Mouse (Mus musculus): Measurements from ENCODE around the gene Aanat. TPM values are rescaled to one million over a fixed set of nuclear protein-coding genes. Genes with fewer than 3 reads are reported as not detected.

Aanat gene
- polyA plus RNA-seq, 1 experiment from 2014 or later = not detected

GRCm38 (mm10) chr11:116580711-116581375 lies 5.4 kb upstream of the Aanat start:
- Histone ChIP-seq H3K4me1 (ENCODE audit: control insufficient read depth, insufficient read depth, low read length) (peaks cover 8% of the 10 kb centered on the region; the same call in 1 of the 2 replicates), H3K27me3 (ENCODE audit: control insufficient read depth, insufficient read depth, low read length) (no peaks in the 10 kb centered on the region), H3K9me3 (ENCODE audit: control insufficient read depth, low read depth, low read length) (no peaks in the 10 kb centered on the region), H3K4me2 (replicated peaks; ENCODE audit: low read depth, low read length) (peak overlapping the region; percentile 90), H3K4me3 (ENCODE audit: low read depth, low read length) (peak overlapping the region; percentile 95), H3K27ac (ENCODE audit: low read length) (peak overlapping the region; percentile 63), H3K36me3 (ENCODE audit: control insufficient read depth, insufficient read depth, low read length) (no peaks in the 10 kb centered on the region), H3K9ac (replicated peaks; ENCODE audit: low read depth, low read length) (peak overlapping the region; percentile 87)
- peak; percentile 78 for ATAC-seq (ENCODE audit: insufficient number of reproducible peaks, insufficient read depth, low FRiP score, low read depth)
- under 1% methylated on average over 79 of the region's 91 CpGs for WGBS

GRCm38 (mm10) chr11:116581376-116581814 lies 4.8 kb upstream of the Aanat start, which contains the start of gene Ube2o:
Gene Ube2o, minus strand, starts transcription at chr11:116581447.
- peak; percentile 87 for ATAC-seq (ENCODE audit: insufficient number of reproducible peaks, insufficient read depth, low FRiP score, low read depth)
- Histone ChIP-seq H3K9ac (replicated peaks; ENCODE audit: low read depth, low read length) (peak within 1 kb of the TSS; percentile 87), H3K4me1 (ENCODE audit: control insufficient read depth, insufficient read depth, low read length) (peaks cover 8% of the 10 kb centered on the region; the same call in 1 of the 2 replicates), H3K27me3 (ENCODE audit: control insufficient read depth, insufficient read depth, low read length) (no peaks in the 10 kb centered on the region), H3K27ac (ENCODE audit: low read length) (peak within 1 kb of the TSS; percentile 63), H3K4me2 (replicated peaks; ENCODE audit: low read depth, low read length) (peak within 1 kb of the TSS; percentile 90), H3K36me3 (ENCODE audit: control insufficient read depth, insufficient read depth, low read length) (no peaks in the 10 kb centered on the region), H3K9me3 (ENCODE audit: control insufficient read depth, low read depth, low read length) (no peaks in the 10 kb centered on the region), H3K4me3 (ENCODE audit: low read depth, low read length) (peak within 1 kb of the TSS; percentile 95)
- WGBS = 1% methylated on average over 40 of the region's 51 CpGs

GRCm38 (mm10) chr11:116585682-116586081 lies 550 bp upstream of the Aanat start:
- Histone ChIP-seq H3K36me3 (ENCODE audit: control insufficient read depth, insufficient read depth, low read length) (no peaks in the 10 kb centered on the region), H3K4me2 (replicated peaks; ENCODE audit: low read depth, low read length) (no peak overlapping the region), H3K27me3 (ENCODE audit: control insufficient read depth, insufficient read depth, low read length) (no peaks in the 10 kb centered on the region), H3K9me3 (ENCODE audit: control insufficient read depth, low read depth, low read length) (no peaks in the 10 kb centered on the region), H3K4me3 (ENCODE audit: low read depth, low read length) (no peak overlapping the region), H3K27ac (ENCODE audit: low read length) (no peak overlapping the region), H3K4me1 (ENCODE audit: control insufficient read depth, insufficient read depth, low read length) (peaks cover 4% of the 10 kb centered on the region; the same call in 1 of the 2 replicates), H3K9ac (replicated peaks; ENCODE audit: low read depth, low read length) (no peak overlapping the region)
- 55% methylated on average over 6 of the region's 6 CpGs for WGBS
- ATAC-seq (ENCODE audit: insufficient number of reproducible peaks, insufficient read depth, low FRiP score, low read depth) = no peak

GRCm38 (mm10) chr11:116586801-116587631 lies 784 bp downstream of the Aanat start:
- Histone ChIP-seq H3K36me3 (ENCODE audit: control insufficient read depth, insufficient read depth, low read length) (no peaks in the 10 kb centered on the region), H3K9me3 (ENCODE audit: control insufficient read depth, low read depth, low read length) (no peaks in the 10 kb centered on the region), H3K27me3 (ENCODE audit: control insufficient read depth, insufficient read depth, low read length) (no peaks in the 10 kb centered on the region), H3K9ac (replicated peaks; ENCODE audit: low read depth, low read length) (no peak overlapping the region), H3K4me1 (ENCODE audit: control insufficient read depth, insufficient read depth, low read length) (peaks cover 4% of the 10 kb centered on the region; the same call in 1 of the 2 replicates), H3K4me3 (ENCODE audit: low read depth, low read length) (no peak overlapping the region), H3K4me2 (replicated peaks; ENCODE audit: low read depth, low read length) (no peak overlapping the region), H3K27ac (ENCODE audit: low read length) (no peak overlapping the region)
- WGBS = 23% methylated on average over 23 of the region's 23 CpGs
- ATAC-seq (ENCODE audit: insufficient number of reproducible peaks, insufficient read depth, low FRiP score, low read depth) = peak; percentile 56

DNA sequence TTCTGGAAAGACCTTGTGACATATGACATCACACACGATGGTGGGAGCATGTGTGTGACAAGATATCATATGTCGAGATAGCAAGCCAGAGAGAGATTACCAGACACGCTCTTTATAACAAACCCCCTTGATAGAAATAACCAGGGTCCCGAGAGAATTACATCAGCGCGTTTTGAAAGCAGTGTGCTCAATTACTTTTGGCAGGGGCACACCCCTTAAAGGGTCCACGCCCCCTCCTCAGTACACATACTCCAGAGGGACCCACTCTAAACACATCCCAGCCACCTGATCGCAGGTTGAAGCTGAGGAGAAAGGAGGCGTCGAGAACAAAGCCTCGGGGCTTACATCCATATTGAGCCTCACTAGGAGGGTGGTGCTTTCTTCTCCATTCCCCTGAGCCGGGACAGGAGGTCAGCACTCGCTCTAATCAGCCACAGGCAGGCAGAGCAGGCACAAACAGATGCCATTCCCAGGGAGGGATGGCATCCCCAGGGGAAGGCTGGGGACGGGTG lies 2.8 kb downstream of the Aanat start:
- H3K4me2 ChIP-seq (replicated peaks; ENCODE audit: low read depth, low read length) = no peak overlapping the region
- no peaks in the 10 kb centered on the region for H3K9me3 ChIP-seq (ENCODE audit: control insufficient read depth, low read depth, low read length)
- H3K4me1 ChIP-seq (ENCODE audit: control insufficient read depth, insufficient read depth, low read length) = peaks cover 4% of the 10 kb centered on the region; the same call in 1 of the 2 replicates
- H3K9ac ChIP-seq (replicated peaks; ENCODE audit: low read depth, low read length) = no peak overlapping the region
- H3K27me3 ChIP-seq (ENCODE audit: control insufficient read depth, insufficient read depth, low read length) = no peaks in the 10 kb centered on the region
- H3K4me3 ChIP-seq (ENCODE audit: low read depth, low read length) = no peak overlapping the region
- no peak overlapping the region for H3K27ac ChIP-seq (ENCODE audit: low read length)
- H3K36me3 ChIP-seq (ENCODE audit: control insufficient read depth, insufficient read depth, low read length) = no peaks in the 10 kb centered on the region
- no peak for ATAC-seq (ENCODE audit: insufficient number of reproducible peaks, insufficient read depth, low FRiP score, low read depth)
- WGBS = 31% methylated on average over 14 of the region's 14 CpGs

DNA sequence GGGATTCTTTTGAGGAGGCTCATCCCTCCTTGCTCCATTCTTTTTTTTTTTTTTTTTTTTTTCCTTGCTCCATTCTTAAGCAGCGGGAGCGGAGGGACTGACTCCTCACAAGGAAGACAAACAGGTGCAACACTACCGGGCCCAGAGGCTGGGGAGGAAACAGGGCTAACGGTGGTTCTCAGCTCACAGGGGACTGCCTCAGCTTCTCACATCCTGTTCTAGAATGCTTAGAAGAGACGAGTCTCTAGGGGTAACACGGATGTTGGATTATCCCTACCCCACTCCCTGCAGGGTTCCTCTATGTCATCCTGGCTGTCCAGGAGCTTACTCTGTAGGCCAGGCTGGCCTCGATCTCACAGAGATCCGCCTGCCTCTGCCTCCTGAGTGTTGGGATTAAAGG lies 3.3 kb downstream of the Aanat start:
- Histone ChIP-seq H3K4me2 (replicated peaks; ENCODE audit: low read depth, low read length) (no peak overlapping the region), H3K27me3 (ENCODE audit: control insufficient read depth, insufficient read depth, low read length) (no peaks in the 10 kb centered on the region), H3K4me3 (ENCODE audit: low read depth, low read length) (no peak overlapping the region), H3K9ac (replicated peaks; ENCODE audit: low read depth, low read length) (no peak overlapping the region), H3K27ac (ENCODE audit: low read length) (no peak overlapping the region), H3K4me1 (ENCODE audit: control insufficient read depth, insufficient read depth, low read length) (peaks cover 4% of the 10 kb centered on the region; the same call in 1 of the 2 replicates), H3K9me3 (ENCODE audit: control insufficient read depth, low read depth, low read length) (no peaks in the 10 kb centered on the region), H3K36me3 (ENCODE audit: control insufficient read depth, insufficient read depth, low read length) (no peaks in the 10 kb centered on the region)
- ATAC-seq (ENCODE audit: insufficient number of reproducible peaks, insufficient read depth, low FRiP score, low read depth) = no peak
- 57% methylated on average over 8 of the region's 8 CpGs for WGBS

- peaks cover 4% of the 10 kb centered on the region; the same call in 1 of the 2 replicates for H3K4me1 ChIP-seq (ENCODE audit: control insufficient read depth, insufficient read depth, low read length)
- H3K36me3 ChIP-seq (ENCODE audit: control insufficient read depth, insufficient read depth, low read length) = no peaks in the 10 kb centered on the region
- no peak overlapping the region for H3K4me2 ChIP-seq (replicated peaks; ENCODE audit: low read depth, low read length)
- H3K27me3 ChIP-seq (ENCODE audit: control insufficient read depth, insufficient read depth, low read length) = no peaks in the 10 kb centered on the region
- H3K9ac ChIP-seq (replicated peaks; ENCODE audit: low read depth, low read length) = no peak overlapping the region
- no peak overlapping the region for H3K27ac ChIP-seq (ENCODE audit: low read length)
- no peaks in the 10 kb centered on the region for H3K9me3 ChIP-seq (ENCODE audit: control insufficient read depth, low read depth, low read length)
- ATAC-seq (ENCODE audit: insufficient number of reproducible peaks, insufficient read depth, low FRiP score, low read depth) = no peak
- H3K4me3 ChIP-seq (ENCODE audit: low read depth, low read length) = no peak overlapping the region
- WGBS = 74% methylated on average over 4 of the region's 4 CpGs
Observed at GRCm38 (mm10) chr11:116591621-116592020, 5.4 kb downstream of the Aanat start.

- Histone ChIP-seq H3K27me3 (ENCODE audit: control insufficient read depth, insufficient read depth, low read length) (no peaks in the 10 kb centered on the region), H3K4me3 (ENCODE audit: low read depth, low read length) (no peak overlapping the region), H3K27ac (ENCODE audit: low read length) (no peak overlapping the region), H3K36me3 (ENCODE audit: control insufficient read depth, insufficient read depth, low read length) (no peaks in the 10 kb centered on the region), H3K9me3 (ENCODE audit: control insufficient read depth, low read depth, low read length) (no peaks in the 10 kb centered on the region), H3K4me1 (ENCODE audit: control insufficient read depth, insufficient read depth, low read length) (no peaks in the 10 kb centered on the region), H3K9ac (replicated peaks; ENCODE audit: low read depth, low read length) (no peak overlapping the region), H3K4me2 (replicated peaks; ENCODE audit: low read depth, low read length) (no peak overlapping the region)
- peak; percentile 73; the same call in 1 of the 2 replicates for ATAC-seq (ENCODE audit: insufficient number of reproducible peaks, insufficient read depth, low FRiP score, low read depth)
Observed at GRCm38 (mm10) chr11:116592428-116592827, 6.2 kb downstream of the Aanat start.

All from stomach, embryonic 14.5 days (tissue).